Mouse (Mus musculus): ENCODE data around the gene Olfr212. TPM values are rescaled to one million over a fixed set of nuclear protein-coding genes. Genes with fewer than 3 reads are reported as not detected.

The Olfr212 gene
- 0.17 TPM in 1 of 2 replicates, not detected in the other for polyA plus RNA-seq (2015; fragmentation: Nextera tagmentation; extraction: Ambion mirVana)

GRCm38 (mm10) chr6:116506302-116507003 is at the start of gene Olfr212:
Gene Olfr212, plus strand, starts transcription at chr6:116506516.

DNA sequence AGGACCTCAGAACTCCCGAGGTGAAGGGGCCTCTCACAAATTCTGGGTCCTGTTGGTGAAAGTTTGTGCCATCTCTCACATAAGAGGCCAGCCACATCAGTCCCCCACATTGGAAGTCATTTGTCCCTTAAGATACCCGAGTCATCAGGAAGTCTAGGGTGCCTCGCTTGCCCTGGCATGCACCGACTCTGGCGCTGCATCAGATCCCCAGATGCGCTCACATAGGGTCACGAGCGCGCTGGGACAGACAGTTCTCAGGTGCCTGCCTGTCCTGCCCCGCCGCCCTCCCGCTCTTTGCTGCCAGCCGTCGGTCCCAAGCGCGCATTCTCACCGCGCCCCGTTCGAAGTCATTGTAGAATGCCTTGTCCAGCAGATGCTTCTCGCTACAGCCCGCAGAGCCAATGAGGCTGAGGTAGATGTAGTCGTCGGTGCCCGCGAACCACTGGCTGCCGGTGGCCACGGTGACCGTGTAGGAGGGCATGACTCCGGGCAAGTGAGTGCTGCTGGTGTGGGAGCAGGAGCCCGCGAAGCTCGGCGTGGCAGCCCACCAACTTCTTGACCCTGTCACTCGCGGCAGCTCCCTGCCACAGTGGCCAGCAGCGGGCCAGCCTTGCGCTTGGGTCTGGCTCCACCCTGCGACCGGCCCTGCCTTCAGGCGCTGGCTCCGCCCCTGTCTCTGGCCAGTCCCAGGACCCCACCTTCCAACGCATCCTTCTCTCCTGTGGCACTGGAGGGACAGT is 45.6 kb upstream of the Olfr212 start, which contains the start of gene Alox5:
Gene Alox5, minus strand, starts transcription at position 635 of the 740 bp plus-strand sequence.

GRCm38 (mm10) chr6:116488791-116489190 is 17.5 kb upstream of the Olfr212 start, which contains the start of gene Olfr211:
Gene Olfr211, plus strand, starts transcription at chr6:116489091.

DNA sequence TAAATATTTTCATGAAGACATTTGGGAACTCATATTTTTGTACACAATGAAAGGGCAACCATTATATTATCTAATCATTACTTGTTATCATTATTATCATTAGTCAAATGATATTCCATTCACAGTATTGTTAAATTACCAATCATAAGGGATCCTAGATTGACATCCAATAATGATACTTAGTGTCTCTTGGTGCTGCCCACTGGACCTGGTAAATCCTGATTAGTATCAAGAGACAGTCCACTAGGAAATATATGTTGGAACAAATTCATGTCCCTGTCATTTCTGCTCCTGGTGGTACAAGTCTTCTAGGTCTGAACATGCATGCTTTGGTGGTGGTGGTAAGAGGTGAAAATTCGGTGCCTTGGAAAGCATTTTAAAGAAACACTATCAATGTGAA is 31.8 kb downstream of the Olfr212 start, which contains the start of gene Olfr213:
Gene Olfr213, plus strand, starts transcription at position 301 of the 400 bp plus-strand sequence.

DNA sequence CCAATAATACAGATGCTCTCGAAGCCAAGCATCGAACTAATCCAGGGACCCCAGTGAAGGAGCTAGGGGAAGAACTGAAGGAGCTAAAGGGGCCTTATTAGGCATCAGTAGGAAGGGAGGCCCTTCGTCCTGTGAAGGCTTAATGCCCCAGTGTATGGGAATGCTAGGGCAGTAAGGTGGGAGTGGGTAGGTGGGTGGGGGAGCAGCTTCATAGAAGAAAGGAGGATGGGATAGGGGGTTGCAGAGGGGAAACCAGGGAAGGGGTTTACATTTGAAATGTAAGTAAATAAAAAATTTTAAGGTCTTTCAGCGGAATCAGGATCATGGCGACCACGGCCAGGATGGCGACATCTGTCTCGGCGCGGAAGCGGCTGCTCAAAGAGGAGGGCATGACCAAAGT is 44.5 kb downstream of the Olfr212 start, which contains the start of gene Gm5580:
Gene Gm5580, plus strand, starts transcription at position 301 of the 400 bp plus-strand sequence.

GRCm38 (mm10) chr6:116553935-116554334 is 47.6 kb downstream of the Olfr212 start, which contains the start of gene Olfr214:
Gene Olfr214, plus strand, starts transcription at chr6:116554235.

Other genes starting within 250 kb of the Olfr212 start
- gene Zfand4, start 242.3 kb upstream of the Olfr212 start, polyA plus RNA-seq (2015; fragmentation: Nextera tagmentation; extraction: Ambion mirVana), result 5.5 and 5.8 TPM in 2 replicates
- 38.2 and 43.9 TPM in 2 replicates for gene March8, start 168.5 kb upstream of the Olfr212 start, polyA plus RNA-seq (2015; fragmentation: Nextera tagmentation; extraction: Ambion mirVana)
- gene Alox5, start 45.3 kb upstream of the Olfr212 start, polyA plus RNA-seq (2015; fragmentation: Nextera tagmentation; extraction: Ambion mirVana), result 1.6 and 1.7 TPM in 2 replicates
- not detected in 2 replicates for gene Olfr211, start 17.4 kb upstream of the Olfr212 start, polyA plus RNA-seq (2015; fragmentation: Nextera tagmentation; extraction: Ambion mirVana)
- not detected in 2 replicates for gene Olfr213, start 31.9 kb downstream of the Olfr212 start, polyA plus RNA-seq (2015; fragmentation: Nextera tagmentation; extraction: Ambion mirVana)
- 0.34 and 0.35 TPM in 2 replicates for gene Gm5580, start 44.6 kb downstream of the Olfr212 start, polyA plus RNA-seq (2015; fragmentation: Nextera tagmentation; extraction: Ambion mirVana)
- gene Olfr214, start 47.7 kb downstream of the Olfr212 start, polyA plus RNA-seq (2015; fragmentation: Nextera tagmentation; extraction: Ambion mirVana), result not detected in 2 replicates
- gene Olfr215, start 77.7 kb downstream of the Olfr212 start, polyA plus RNA-seq (2015; fragmentation: Nextera tagmentation; extraction: Ambion mirVana), result not detected in 2 replicates
- gene Zfp422, start 122.5 kb downstream of the Olfr212 start, polyA plus RNA-seq (2015; fragmentation: Nextera tagmentation; extraction: Ambion mirVana), result 70.7 and 72.7 TPM in 2 replicates
- gene Depp1, start 144.1 kb downstream of the Olfr212 start, polyA plus RNA-seq (2015; fragmentation: Nextera tagmentation; extraction: Ambion mirVana), result 3.7 and 4.7 TPM in 2 replicates
- gene Rassf4, start 167.4 kb downstream of the Olfr212 start, polyA plus RNA-seq (2015; fragmentation: Nextera tagmentation; extraction: Ambion mirVana), result 43.2 and 45.0 TPM in 2 replicates
- 0.03 and 0.89 TPM in 2 replicates for gene Tmem72, start 210.4 kb downstream of the Olfr212 start, polyA plus RNA-seq (2015; fragmentation: Nextera tagmentation; extraction: Ambion mirVana)